Mouse (Mus musculus): ENCODE results near the gene Olfr1316. TPM values are rescaled to one million over a fixed set of nuclear protein-coding genes. Genes with fewer than 3 reads are reported as not detected.

Olfr1316 gene
- not detected in 2 replicates for polyA plus RNA-seq (2015; fragmentation: Nextera tagmentation; extraction: Ambion mirVana)

DNA sequence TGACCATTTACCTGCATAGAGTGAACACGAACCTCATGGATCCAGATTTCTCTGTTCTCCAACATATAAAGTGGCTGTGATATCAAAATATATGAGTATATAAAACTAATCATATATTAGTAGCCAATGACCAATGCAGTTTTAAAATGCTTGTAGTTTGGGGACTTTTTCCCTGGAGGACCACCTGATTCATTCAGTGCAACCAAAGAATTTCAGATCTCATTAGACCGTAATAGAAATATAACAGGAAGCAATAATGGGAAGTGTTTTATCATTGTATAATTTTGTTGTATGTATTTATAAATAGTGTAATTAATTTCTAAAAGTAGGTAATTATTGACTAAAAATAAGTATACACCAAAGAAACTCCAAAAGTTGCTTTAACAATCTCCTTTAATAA lies at the start of gene Olfr1316:
Gene Olfr1316 (minus strand): TSS at position 101 of the 400 bp plus-strand sequence.
- TF ChIP-seq CTCF (IDR thresholded peaks at IDR 0.05; ENCODE audit: low read depth), result no peak

DNA sequence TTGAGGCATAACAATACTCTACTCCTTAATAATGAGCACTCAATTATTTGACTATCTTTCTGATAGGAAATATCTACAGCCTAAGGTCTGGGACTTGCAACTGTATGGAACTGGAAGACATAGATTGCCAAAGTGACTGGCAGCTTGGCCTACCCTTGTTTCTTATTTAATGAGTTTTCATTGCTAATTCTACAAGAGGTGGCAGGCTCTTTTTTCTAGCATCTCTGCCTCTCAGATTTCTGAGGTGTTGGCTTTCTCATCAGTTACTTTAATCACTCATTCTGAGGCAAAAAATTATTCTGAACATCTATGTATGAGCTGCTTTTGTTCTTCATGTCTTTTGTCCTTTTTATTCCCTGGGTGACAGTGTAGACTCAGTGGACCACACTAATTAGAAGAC lies 19.1 kb upstream of the Olfr1316 start, which contains the start of gene Olfr1318:
Gene Olfr1318 (plus strand): TSS at position 301 of the 400 bp plus-strand sequence.
- no peaks in the 10 kb centered on the region for H3K4me1 ChIP-seq (replicated peaks; ENCODE audit: control insufficient read depth, insufficient read depth, low read length)
- ATAC-seq, result no peak
- no peak within 1 kb of the TSS for H3K27ac ChIP-seq (ENCODE audit: low read depth, low read length)
- H3K9ac ChIP-seq (ENCODE audit: low read depth, low read length), result no peak within 1 kb of the TSS
- H3K27me3 ChIP-seq (replicated peaks; ENCODE audit: control insufficient read depth, insufficient read depth, low read length), result no peaks in the 10 kb centered on the region
- no peak for TF ChIP-seq CTCF (IDR thresholded peaks at IDR 0.05; ENCODE audit: low read depth)
- H3K4me2 ChIP-seq (replicated peaks; ENCODE audit: low read depth), result no peak within 1 kb of the TSS
- H3K9me3 ChIP-seq (ENCODE audit: control insufficient read depth), result no peaks in the 10 kb centered on the region
- no peaks in the 10 kb centered on the region for H3K36me3 ChIP-seq (ENCODE audit: control insufficient read depth, insufficient read depth)
- no peak within 1 kb of the TSS for H3K4me3 ChIP-seq (ENCODE audit: low read depth, low read length)

More for the DNA sequence above, at the start of gene Olfr1316:
- H3K4me1 ChIP-seq (replicated peaks; ENCODE audit: control insufficient read depth, insufficient read depth, low read length), result no peaks in the 10 kb centered on the region
- no peak within 1 kb of the TSS for H3K4me2 ChIP-seq (replicated peaks; ENCODE audit: low read depth)
- H3K4me3 ChIP-seq (ENCODE audit: low read depth, low read length), result no peak within 1 kb of the TSS
- 81% methylated on average over 2 of the region's 2 CpGs for WGBS
- no peak for ATAC-seq
- no peaks in the 10 kb centered on the region for H3K27me3 ChIP-seq (replicated peaks; ENCODE audit: control insufficient read depth, insufficient read depth, low read length)
- H3K36me3 ChIP-seq (ENCODE audit: control insufficient read depth, insufficient read depth), result no peaks in the 10 kb centered on the region
- no peaks in the 10 kb centered on the region for H3K9me3 ChIP-seq (ENCODE audit: control insufficient read depth)
- H3K9ac ChIP-seq (ENCODE audit: low read depth, low read length), result no peak within 1 kb of the TSS
- no peak within 1 kb of the TSS for H3K27ac ChIP-seq (ENCODE audit: low read depth, low read length)

DNA sequence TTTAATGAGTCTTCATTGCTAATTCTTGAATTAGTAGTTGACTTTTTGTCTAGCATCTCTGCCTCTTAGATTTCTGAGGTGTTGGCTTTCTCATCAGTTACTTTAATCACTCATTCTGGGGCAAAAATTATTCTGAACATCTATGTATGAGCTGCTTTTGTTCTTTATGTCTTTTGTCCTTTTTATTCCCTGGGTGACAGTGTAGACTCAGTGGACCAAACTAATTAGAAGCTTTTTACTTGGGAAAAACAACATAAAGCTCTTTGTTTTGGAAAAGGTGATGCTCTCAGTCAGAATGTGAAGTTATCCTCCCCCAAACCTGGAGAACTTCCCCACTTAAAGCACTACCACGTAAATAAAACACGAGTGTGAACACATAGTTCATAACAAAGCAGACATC lies 5.3 kb upstream of the Olfr1316 start, which contains the start of gene Olfr1317:
Gene Olfr1317 (plus strand): TSS at position 301 of the 400 bp plus-strand sequence.
- Histone ChIP-seq H3K4me1 (replicated peaks; ENCODE audit: control insufficient read depth, insufficient read depth, low read length) (no peaks in the 10 kb centered on the region), H3K4me2 (replicated peaks; ENCODE audit: low read depth) (no peak within 1 kb of the TSS), H3K27ac (ENCODE audit: low read depth, low read length) (no peak within 1 kb of the TSS), H3K27me3 (replicated peaks; ENCODE audit: control insufficient read depth, insufficient read depth, low read length) (no peaks in the 10 kb centered on the region), H3K36me3 (ENCODE audit: control insufficient read depth, insufficient read depth) (no peaks in the 10 kb centered on the region), H3K4me3 (ENCODE audit: low read depth, low read length) (no peak within 1 kb of the TSS), H3K9me3 (ENCODE audit: control insufficient read depth) (no peaks in the 10 kb centered on the region), H3K9ac (ENCODE audit: low read depth, low read length) (no peak within 1 kb of the TSS)
- ATAC-seq, result no peak
- no peak for TF ChIP-seq CTCF (IDR thresholded peaks at IDR 0.05; ENCODE audit: low read depth)
- WGBS, result 61% methylated on average over 2 of the region's 2 CpGs

DNA sequence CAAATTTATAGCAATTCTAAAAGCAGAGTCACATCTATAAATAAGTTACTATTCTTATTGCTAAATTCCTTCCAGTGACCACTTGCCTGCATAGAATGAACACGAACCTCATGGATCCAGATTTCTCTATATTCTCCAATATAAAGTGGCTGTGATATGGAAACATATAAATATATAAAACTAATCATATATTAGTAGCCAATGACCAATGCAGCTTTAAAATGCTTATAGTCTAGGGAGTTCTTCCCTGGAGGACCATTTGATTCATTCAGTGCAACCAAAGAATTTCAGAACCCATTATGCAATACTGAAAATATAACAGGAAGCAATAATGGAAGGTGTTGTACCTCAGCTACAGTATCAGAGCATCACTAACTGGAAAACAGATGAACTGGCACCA lies 19.4 kb downstream of the Olfr1316 start, which contains the start of gene Olfr1315-ps1:
Gene Olfr1315-ps1 (minus strand): TSS at position 101 of the 400 bp plus-strand sequence.
- 69% methylated on average over 1 of the region's 1 CpGs for WGBS
- no peak for ATAC-seq
- Histone ChIP-seq H3K4me3 (ENCODE audit: low read depth, low read length) (no peak within 1 kb of the TSS), H3K27ac (ENCODE audit: low read depth, low read length) (no peak within 1 kb of the TSS), H3K4me2 (replicated peaks; ENCODE audit: low read depth) (no peak within 1 kb of the TSS), H3K9ac (ENCODE audit: low read depth, low read length) (no peak within 1 kb of the TSS), H3K4me1 (replicated peaks; ENCODE audit: control insufficient read depth, insufficient read depth, low read length) (no peaks in the 10 kb centered on the region), H3K27me3 (replicated peaks; ENCODE audit: control insufficient read depth, insufficient read depth, low read length) (no peaks in the 10 kb centered on the region), H3K36me3 (ENCODE audit: control insufficient read depth, insufficient read depth) (no peaks in the 10 kb centered on the region), H3K9me3 (ENCODE audit: control insufficient read depth) (no peaks in the 10 kb centered on the region)
- TF ChIP-seq CTCF (IDR thresholded peaks at IDR 0.05; ENCODE audit: low read depth), result no peak

DNA sequence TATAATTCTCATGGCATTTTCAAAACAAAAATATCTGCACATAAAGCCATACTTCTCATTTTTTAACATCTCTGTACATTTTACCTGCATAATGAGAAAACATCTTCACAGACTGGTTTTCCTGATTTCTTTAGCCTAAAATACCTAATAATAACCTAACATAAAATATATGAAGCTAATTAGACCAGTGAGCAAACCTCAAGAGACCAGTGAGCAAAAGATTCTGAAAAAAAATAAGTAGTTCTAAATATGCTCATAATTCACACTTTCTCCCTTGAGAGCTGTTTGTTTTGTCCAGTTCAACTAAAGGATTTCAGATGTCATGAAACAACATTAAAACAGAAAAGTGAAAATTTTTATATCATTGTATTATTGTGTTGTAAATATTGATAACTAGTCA lies 38.1 kb downstream of the Olfr1316 start, which contains the start of gene Olfr1314:
Gene Olfr1314 (minus strand): TSS at position 101 of the 400 bp plus-strand sequence.
- Histone ChIP-seq H3K4me1 (replicated peaks; ENCODE audit: control insufficient read depth, insufficient read depth, low read length) (no peaks in the 10 kb centered on the region), H3K27ac (ENCODE audit: low read depth, low read length) (no peak within 1 kb of the TSS), H3K9ac (ENCODE audit: low read depth, low read length) (no peak within 1 kb of the TSS), H3K27me3 (replicated peaks; ENCODE audit: control insufficient read depth, insufficient read depth, low read length) (no peaks in the 10 kb centered on the region), H3K4me3 (ENCODE audit: low read depth, low read length) (no peak within 1 kb of the TSS), H3K9me3 (ENCODE audit: control insufficient read depth) (no peaks in the 10 kb centered on the region), H3K36me3 (ENCODE audit: control insufficient read depth, insufficient read depth) (no peaks in the 10 kb centered on the region), H3K4me2 (replicated peaks; ENCODE audit: low read depth) (no peak within 1 kb of the TSS)
- ATAC-seq, result no peak
- TF ChIP-seq CTCF (IDR thresholded peaks at IDR 0.05; ENCODE audit: low read depth), result no peak

DNA sequence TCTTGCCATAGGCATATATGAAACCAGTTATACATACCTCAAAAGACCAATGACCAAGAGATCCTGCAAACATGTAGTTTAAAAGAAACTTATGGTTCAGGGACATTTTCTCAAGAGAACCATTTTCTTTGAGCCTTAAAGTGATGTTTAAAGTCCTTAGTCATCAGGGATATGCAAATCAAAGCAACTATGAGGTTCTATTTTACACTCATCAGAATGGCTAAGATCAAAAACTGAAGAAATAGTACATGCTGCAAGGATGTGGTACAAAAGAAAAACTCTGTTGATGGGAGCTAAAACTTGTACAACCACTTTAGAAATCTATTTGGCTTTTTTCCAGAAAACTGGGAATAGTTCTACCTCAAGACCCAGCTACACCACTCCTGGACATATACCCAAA lies 57.0 kb downstream of the Olfr1316 start, which contains the start of gene Olfr1313:
Gene Olfr1313 (minus strand): TSS at position 101 of the 400 bp plus-strand sequence.
- no peaks in the 10 kb centered on the region for H3K9me3 ChIP-seq (ENCODE audit: control insufficient read depth)
- no peaks in the 10 kb centered on the region for H3K36me3 ChIP-seq (ENCODE audit: control insufficient read depth, insufficient read depth)
- no peak within 1 kb of the TSS for H3K4me2 ChIP-seq (replicated peaks; ENCODE audit: low read depth)
- H3K27me3 ChIP-seq (replicated peaks; ENCODE audit: control insufficient read depth, insufficient read depth, low read length), result no peaks in the 10 kb centered on the region
- no peaks in the 10 kb centered on the region for H3K4me1 ChIP-seq (replicated peaks; ENCODE audit: control insufficient read depth, insufficient read depth, low read length)
- no peak within 1 kb of the TSS for H3K9ac ChIP-seq (ENCODE audit: low read depth, low read length)
- no peak for ATAC-seq
- TF ChIP-seq CTCF (IDR thresholded peaks at IDR 0.05; ENCODE audit: low read depth), result no peak
- no peak within 1 kb of the TSS for H3K27ac ChIP-seq (ENCODE audit: low read depth, low read length)
- H3K4me3 ChIP-seq (ENCODE audit: low read depth, low read length), result no peak within 1 kb of the TSS

Other genes with a start within 250 kb of the Olfr1316 start
- gene Olfr1306, start 218.7 kb downstream of the Olfr1316 start, polyA plus RNA-seq (2015; fragmentation: Nextera tagmentation; extraction: Ambion mirVana), result not detected in 2 replicates
- not detected in 2 replicates for gene Olfr1307, start 185.5 kb downstream of the Olfr1316 start, polyA plus RNA-seq (2015; fragmentation: Nextera tagmentation; extraction: Ambion mirVana)
- not detected in 2 replicates for gene Olfr1308, start 170.0 kb downstream of the Olfr1316 start, polyA plus RNA-seq (2015; fragmentation: Nextera tagmentation; extraction: Ambion mirVana)
- gene Olfr1309, start 144.7 kb downstream of the Olfr1316 start, polyA plus RNA-seq (2015; fragmentation: Nextera tagmentation; extraction: Ambion mirVana), result not detected in 2 replicates
- gene Olfr1310, start 122.3 kb downstream of the Olfr1316 start, polyA plus RNA-seq (2015; fragmentation: Nextera tagmentation; extraction: Ambion mirVana), result not detected in 2 replicates
- gene Olfr1311, start 110.6 kb downstream of the Olfr1316 start, polyA plus RNA-seq (2015; fragmentation: Nextera tagmentation; extraction: Ambion mirVana), result not detected in 2 replicates
- gene Olfr1312, start 84.7 kb downstream of the Olfr1316 start, polyA plus RNA-seq (2015; fragmentation: Nextera tagmentation; extraction: Ambion mirVana), result not detected in 2 replicates
- not detected in 2 replicates for gene Olfr1313, start 57.1 kb downstream of the Olfr1316 start, polyA plus RNA-seq (2015; fragmentation: Nextera tagmentation; extraction: Ambion mirVana)
- gene Olfr1314, start 38.2 kb downstream of the Olfr1316 start, polyA plus RNA-seq (2015; fragmentation: Nextera tagmentation; extraction: Ambion mirVana), result not detected in 2 replicates
- gene Olfr1315-ps1, start 19.5 kb downstream of the Olfr1316 start, polyA plus RNA-seq (2015; fragmentation: Nextera tagmentation; extraction: Ambion mirVana), result not detected in 2 replicates
- not detected in 2 replicates for gene Olfr1317, start 5.4 kb upstream of the Olfr1316 start, polyA plus RNA-seq (2015; fragmentation: Nextera tagmentation; extraction: Ambion mirVana)
- not detected in 2 replicates for gene Olfr1318, start 19.2 kb upstream of the Olfr1316 start, polyA plus RNA-seq (2015; fragmentation: Nextera tagmentation; extraction: Ambion mirVana)
- 8.4 TPM in 2 replicates for gene Lpcat4, start 104.5 kb upstream of the Olfr1316 start, polyA plus RNA-seq (2015; fragmentation: Nextera tagmentation; extraction: Ambion mirVana)
- 0.03 TPM in 1 of 2 replicates, not detected in the other for gene Nutm1, start 124.3 kb upstream of the Olfr1316 start, polyA plus RNA-seq (2015; fragmentation: Nextera tagmentation; extraction: Ambion mirVana)
- gene Nop10, start 126.9 kb upstream of the Olfr1316 start, polyA plus RNA-seq (2015; fragmentation: Nextera tagmentation; extraction: Ambion mirVana), result 114 and 120 TPM in 2 replicates
- gene Slc12a6, start 130.8 kb upstream of the Olfr1316 start, polyA plus RNA-seq (2015; fragmentation: Nextera tagmentation; extraction: Ambion mirVana), result 6.9 and 8.0 TPM in 2 replicates
- not detected in 2 replicates for gene Gm21985, start 131.3 kb upstream of the Olfr1316 start, polyA plus RNA-seq (2015; fragmentation: Nextera tagmentation; extraction: Ambion mirVana)
- gene Emc4, start 233.1 kb upstream of the Olfr1316 start, polyA plus RNA-seq (2015; fragmentation: Nextera tagmentation; extraction: Ambion mirVana), result 91.9 and 102 TPM in 2 replicates
- gene Katnbl1, start 244.2 kb upstream of the Olfr1316 start, polyA plus RNA-seq (2015; fragmentation: Nextera tagmentation; extraction: Ambion mirVana), result 16.9 and 17.0 TPM in 2 replicates